Mouse (Mus musculus) stomach, adult 2 months (tissue): ENCODE measurements around the gene Tmtc1. TPM values are rescaled to one million over a fixed set of nuclear protein-coding genes. Genes with fewer than 3 reads are reported as not detected.

Experiments used
- polyA plus RNA-seq: library from polyadenylated mRNA; depleted of rRNA; stranded (reverse); fragments of >200 nt; gene quantifications from 2 replicates; pipeline ENCODE4 v1.2.3, GENCODE M21; 2012; rRNA removed

The Tmtc1 gene
- 2.8 and 4.0 TPM in 2 replicates for polyA plus RNA-seq

DNA sequence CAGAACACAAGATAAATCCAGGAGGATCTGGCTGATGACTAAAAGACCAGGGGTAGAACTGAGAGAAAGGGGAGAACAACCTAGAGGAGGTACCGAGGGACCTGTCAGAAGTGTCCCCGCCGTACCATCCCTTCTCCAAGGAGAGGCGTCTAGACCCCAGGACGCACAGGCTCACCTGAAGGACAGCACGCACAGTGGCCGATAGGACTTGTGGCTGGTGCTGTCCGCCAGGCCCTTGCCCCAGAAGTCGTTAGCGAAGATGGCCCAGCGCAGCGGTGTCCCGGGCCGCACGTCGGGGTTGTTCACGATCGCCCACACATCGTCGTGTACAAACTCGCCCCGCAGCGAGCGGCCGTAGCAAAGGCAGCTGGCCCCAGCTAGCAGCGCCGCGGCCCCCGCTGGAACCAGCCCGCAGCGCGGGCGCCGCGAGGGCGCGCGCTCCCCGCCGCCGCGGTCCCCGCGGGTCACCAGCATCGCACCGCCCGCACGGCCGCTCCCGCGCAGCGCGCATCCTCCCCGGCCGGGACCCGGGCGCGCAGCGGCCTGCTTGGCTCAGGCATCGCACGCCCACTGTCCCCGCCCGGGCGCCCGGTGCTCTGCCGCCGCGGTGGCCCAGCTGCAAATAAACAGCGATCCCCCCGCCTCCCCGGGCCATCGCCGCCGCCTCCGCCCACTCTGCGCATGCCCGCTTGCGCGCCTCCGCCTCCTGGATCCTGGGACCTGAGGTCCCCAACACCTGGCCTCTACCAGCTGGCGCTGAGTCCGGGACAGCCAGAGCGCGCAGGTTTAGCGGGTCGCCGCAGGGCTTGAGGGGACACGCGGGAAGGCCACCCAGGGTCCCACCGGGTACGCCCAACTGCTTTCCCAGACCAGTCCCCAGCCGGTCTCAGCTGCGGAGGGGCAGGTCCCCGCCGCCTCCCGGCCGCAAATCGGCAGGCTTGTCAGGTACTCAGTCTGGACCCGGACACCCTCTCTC lies at the start of gene Tmtc1:
TSS of gene Tmtc1 (minus strand) at position 664 of the 976 bp plus-strand sequence.

DNA sequence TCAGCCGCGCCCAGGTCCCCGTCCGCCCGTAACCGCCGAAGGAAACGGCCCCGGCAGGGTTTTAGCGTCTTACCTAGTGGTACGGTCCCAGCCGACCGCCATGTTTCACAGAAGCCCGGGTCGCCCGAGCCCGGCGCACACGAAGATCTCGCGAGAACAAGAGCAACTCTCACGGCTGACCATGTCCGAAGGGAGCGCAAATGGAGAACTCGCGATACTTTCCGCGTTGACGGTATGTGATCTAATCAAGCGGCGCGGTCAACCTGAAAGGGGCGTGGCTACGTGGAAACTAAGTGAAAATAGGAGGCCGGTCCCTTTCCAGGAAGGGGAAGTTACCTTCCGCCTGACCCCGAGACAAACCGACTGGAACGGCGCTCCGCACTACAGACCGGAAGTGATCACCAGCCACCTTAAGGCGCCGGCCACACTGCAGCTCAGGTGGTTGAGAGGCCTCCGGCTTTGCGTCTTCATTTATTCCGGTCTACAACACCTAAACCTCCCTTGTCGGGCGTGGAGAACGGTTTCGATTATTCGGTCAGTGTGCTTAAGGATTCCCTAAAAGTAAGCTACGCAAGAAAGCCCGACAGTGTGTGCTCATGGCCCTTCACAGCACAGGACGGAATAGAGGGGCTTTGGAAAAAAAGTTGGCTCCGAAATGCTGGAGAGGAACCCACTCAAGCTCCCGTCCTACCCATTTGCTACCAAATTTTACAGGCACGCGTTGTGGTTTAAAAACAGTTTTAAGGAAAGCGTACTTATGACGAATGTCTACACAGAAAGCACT lies 232.1 kb downstream of the Tmtc1 start, which contains the start of gene Ergic2:
TSS of gene Ergic2 (minus strand) at position 478 of the 784 bp plus-strand sequence.

Other genes starting within 250 kb of the Tmtc1 start
- 2.7 and 4.3 TPM in 2 replicates for gene Ergic2, start 232.0 kb downstream of the Tmtc1 start, polyA plus RNA-seq